Mouse (Mus musculus) telencephalon, adult 2 months (tissue): ENCODE measurements around the gene 3110001I22Rik.

Experiments used
- DNase-seq: peaks from one replicate; pipeline ENCODE4 v3.0.0-alpha.2; 2011; ENCODE audit warnings: low read depth, low spot score

3110001I22Rik gene

GRCm38 (mm10) chr16:13716821-13717553 is 45.3 kb downstream of the 3110001I22Rik start:
- no peak for DNase-seq

- DNase-seq, result no peak
Observed at GRCm38 (mm10) chr16:13722937-13723336, 51.2 kb downstream of the 3110001I22Rik start.

- no peak for DNase-seq
Observed at GRCm38 (mm10) chr16:13727811-13728335, 56.1 kb downstream of the 3110001I22Rik start.
